Mouse (Mus musculus): ENCODE results near the gene Lrrc72. TPM values are rescaled to one million over a fixed set of nuclear protein-coding genes. Genes with fewer than 3 reads are reported as not detected.
A peak's percentile ranks its signal among the peaks of the same experiment; 100 is the strongest.

The Lrrc72 gene
- total RNA-seq (2017), result not detected in 2 replicates

DNA sequence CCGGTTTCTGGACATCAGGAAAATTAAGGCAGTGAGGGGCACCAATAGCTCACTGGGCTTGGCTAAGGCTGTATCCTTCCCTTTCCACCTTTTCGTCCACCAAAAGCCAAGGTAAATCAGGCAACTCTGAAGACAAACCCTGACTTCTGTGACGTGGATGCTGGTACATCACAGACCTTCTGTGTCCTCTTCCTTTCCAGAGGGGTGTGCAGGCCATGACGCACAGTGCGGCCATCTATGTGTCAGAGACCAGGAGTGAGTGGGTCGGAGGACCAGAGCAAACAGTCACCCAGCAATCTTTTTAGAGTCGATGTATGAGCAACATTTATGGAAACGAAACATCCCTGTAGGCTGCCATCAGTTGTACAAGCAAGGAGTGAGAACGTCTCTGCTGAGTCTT, at the start of gene Lrrc72:
Gene Lrrc72 (minus strand): TSS at position 101 of the 400 bp plus-strand sequence.
- no peak for ATAC-seq (replicated peaks in 1 of 2; ENCODE audit: insufficient read depth in 1 of 2, low FRiP score in 2 of 2, low TSS enrichment in 1 of 2, low read depth in 1 of 2, poor library complexity in 2 of 2, severe bottlenecking in 2 of 2)

DNA sequence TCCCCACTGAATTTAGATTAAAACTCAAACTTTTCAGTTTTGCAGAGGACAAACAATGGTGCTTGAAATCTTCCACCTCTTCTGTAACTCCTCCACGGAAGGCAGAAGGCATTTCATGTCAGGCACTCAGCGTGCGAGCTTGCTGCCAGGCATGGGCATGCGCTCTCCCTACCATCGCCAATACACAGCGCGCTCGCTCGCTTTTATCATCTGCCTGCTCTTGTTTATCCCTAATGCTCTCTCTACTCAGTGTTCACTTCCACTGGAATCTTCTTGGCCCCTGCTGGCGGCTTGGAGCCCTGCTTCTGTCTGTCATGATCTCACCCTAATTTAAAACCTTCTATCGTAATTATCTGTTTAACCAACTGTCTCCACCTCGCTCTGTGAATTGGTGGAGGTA, 49.1 kb upstream of the Lrrc72 start:
- ATAC-seq (replicated peaks in 1 of 2; ENCODE audit: insufficient read depth in 1 of 2, low FRiP score in 2 of 2, low TSS enrichment in 1 of 2, low read depth in 1 of 2, poor library complexity in 2 of 2, severe bottlenecking in 2 of 2), result no peak

DNA sequence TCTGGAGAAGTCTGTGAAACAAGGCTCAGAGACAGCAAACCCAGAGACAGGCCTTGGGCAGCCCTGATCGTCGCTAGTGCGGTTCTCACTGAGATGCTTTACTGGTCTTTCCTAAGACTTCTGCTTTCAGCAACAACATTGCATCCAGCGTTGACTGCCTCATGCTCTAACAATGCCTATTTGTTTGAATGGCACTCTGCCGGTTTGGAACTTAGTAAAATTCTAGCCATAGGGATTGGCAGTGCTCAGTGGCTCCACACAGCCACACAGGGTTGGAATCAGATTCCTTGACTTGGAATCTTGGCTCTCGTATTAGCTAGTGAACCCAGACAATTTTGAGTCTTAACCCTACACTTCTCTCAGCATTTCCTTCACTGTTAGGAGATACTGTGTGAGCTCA, 38.1 kb upstream of the Lrrc72 start:
- ATAC-seq (replicated peaks in 1 of 2; ENCODE audit: insufficient read depth in 1 of 2, low FRiP score in 2 of 2, low TSS enrichment in 1 of 2, low read depth in 1 of 2, poor library complexity in 2 of 2, severe bottlenecking in 2 of 2), result no peak

DNA sequence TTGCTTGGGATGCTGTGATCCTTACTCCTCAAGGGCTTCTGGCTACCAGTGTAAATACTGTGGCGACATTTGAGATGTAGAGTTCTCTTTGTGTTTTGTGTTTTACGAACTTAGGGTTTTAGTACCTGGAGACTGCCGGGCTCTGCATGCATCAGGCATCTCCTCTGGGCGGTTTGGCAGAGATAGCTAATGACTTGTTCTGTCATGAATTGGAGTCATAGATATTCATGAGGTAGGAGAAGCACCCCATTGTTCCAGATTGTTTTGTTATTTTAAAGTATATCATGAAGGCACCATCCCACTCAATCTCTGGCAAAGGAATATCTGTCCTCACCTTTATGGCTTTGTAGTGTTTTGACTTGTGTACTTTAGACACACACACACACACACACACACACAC, 37.3 kb upstream of the Lrrc72 start:
- no peak for ATAC-seq (replicated peaks in 1 of 2; ENCODE audit: insufficient read depth in 1 of 2, low FRiP score in 2 of 2, low TSS enrichment in 1 of 2, low read depth in 1 of 2, poor library complexity in 2 of 2, severe bottlenecking in 2 of 2)

DNA sequence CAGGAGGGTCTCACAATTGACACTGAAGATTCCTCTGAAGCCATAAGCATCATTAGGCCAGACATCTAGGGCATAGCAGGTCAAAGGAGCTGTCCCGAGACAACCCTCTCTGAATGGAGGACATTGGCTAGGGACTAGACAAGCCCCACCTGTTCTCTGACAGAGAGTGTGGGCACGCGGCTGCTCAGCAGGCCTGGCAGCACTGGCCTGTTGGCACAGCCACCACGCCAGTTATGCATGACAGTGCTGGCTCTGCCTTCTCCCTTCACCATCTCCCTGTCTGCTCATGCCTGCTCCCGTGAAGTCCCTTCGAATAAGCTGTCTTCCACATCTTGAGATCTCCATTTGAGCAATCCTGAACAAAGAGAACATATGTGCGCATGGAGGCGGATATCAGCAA, 36.4 kb upstream of the Lrrc72 start:
- no peak for ATAC-seq (replicated peaks in 1 of 2; ENCODE audit: insufficient read depth in 1 of 2, low FRiP score in 2 of 2, low TSS enrichment in 1 of 2, low read depth in 1 of 2, poor library complexity in 2 of 2, severe bottlenecking in 2 of 2)

DNA sequence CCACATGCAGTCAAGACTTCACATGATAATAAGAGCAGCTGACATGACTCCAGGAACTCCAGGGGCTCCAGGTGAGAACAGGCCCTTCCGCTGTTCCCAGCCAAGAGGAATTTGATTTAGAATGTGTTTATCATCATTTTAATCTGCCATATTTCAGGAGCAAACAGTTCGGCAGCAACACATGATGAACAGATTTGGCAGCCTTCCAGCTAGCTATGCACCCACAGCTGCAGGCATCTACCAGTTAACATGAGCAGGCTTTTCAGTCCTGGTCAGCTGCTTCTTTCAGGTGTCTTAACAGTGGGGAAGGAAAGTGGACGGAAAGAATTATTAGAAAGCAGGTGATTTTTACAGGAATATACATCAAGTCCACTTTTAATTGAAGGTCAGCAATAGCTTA, 21.6 kb upstream of the Lrrc72 start:
- ATAC-seq (replicated peaks in 1 of 2; ENCODE audit: insufficient read depth in 1 of 2, low FRiP score in 2 of 2, low TSS enrichment in 1 of 2, low read depth in 1 of 2, poor library complexity in 2 of 2, severe bottlenecking in 2 of 2), result no peak

DNA sequence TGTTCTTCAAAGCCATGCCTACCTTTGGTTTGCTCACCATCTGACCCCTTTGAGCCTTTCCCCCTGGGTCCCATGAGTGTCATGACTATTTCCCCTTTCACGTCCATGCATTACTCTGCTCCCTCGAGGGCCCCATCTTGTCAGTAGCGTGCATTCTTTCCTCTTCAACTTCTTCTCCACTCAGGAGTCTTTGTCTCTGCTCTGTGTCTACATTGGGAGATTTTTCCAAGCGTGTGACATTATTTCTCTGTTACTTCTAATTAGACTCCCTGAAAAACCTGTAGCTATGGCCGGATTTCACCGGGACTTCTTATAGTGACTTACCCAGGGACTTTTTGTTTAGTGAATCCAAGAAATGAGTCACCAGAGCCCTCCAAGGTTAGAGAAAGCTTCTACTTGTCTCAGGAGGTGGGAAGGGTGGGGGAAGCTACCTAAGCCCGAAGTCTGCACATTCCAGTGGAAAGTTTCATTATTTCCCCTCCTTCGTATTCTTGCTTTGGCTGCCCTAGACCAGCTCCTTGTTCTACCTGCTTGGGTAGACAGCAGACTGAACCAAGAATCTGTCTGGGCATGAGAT, 14.6 kb upstream of the Lrrc72 start:
- ATAC-seq (replicated peaks in 1 of 2; ENCODE audit: insufficient read depth in 1 of 2, low FRiP score in 2 of 2, low TSS enrichment in 1 of 2, low read depth in 1 of 2, poor library complexity in 2 of 2, severe bottlenecking in 2 of 2), result no peak

DNA sequence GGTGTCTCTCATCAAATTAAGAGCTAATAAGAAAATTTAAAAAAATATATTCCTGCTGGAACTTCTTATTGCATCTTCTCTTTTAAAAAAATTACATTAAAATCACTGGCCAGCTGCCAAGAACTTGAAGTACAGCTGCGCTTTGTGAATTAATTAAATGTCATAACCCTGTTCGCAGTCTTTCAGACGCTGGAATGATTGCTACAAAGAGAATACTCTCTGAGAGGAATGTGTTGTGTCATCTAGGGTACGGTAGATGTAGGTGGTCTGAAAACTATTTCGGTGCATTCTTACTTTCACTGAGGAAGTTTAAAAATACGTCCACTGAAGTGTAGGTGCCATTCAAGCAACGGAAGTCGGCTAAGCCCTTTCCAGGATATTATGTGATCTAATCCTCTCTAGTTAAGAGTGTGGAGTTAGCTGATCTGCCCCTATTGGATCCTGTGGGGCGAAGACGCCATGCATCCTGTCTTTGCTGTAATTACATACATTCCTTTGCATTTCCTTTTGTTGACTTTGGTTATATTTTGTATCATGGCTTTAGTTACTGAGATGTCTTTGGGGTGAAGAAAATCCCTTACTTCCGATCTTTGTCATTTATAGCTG, 9.0 kb upstream of the Lrrc72 start:
- no peak for ATAC-seq (replicated peaks in 1 of 2; ENCODE audit: insufficient read depth in 1 of 2, low FRiP score in 2 of 2, low TSS enrichment in 1 of 2, low read depth in 1 of 2, poor library complexity in 2 of 2, severe bottlenecking in 2 of 2)

DNA sequence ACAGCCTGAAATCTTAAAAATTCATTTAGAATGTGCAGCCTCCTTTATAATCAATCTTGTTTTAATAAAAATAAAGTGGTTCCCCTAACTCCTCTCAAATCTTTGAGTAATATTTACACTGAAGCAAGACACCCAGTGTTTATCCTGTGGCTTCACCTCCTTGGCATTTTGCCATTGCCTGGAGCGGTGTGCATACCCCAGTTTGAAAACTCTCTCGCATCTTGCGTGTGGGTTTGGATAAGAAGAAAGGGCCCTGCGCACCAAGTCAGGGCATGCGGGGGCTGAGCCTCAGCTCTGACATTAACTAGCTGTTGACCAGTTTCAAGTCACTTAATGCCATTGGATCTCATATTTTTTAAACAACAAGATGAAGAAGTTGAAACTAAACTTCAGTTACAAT, 2.2 kb upstream of the Lrrc72 start:
- no peak for ATAC-seq (replicated peaks in 1 of 2; ENCODE audit: insufficient read depth in 1 of 2, low FRiP score in 2 of 2, low TSS enrichment in 1 of 2, low read depth in 1 of 2, poor library complexity in 2 of 2, severe bottlenecking in 2 of 2)

DNA sequence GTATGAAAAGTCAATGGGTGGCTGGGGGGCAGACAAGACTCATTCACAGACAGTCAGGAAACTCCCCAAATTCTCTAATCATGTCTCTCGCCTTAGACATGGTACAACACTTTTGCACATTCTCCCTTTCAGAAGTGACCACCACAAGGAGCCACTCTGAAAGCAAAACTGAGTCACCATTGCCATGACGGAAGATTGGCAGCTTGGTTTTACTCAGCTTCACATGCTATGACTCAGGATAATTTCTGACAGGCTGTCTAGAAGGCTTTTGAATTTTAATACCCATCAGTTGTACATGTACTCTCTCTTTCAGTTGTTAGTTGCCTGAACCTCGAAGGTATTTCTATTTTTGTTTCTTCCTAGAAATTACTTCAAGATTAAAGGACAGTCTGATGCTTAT, 12.0 kb downstream of the Lrrc72 start:
- no peak for ATAC-seq (replicated peaks in 1 of 2; ENCODE audit: insufficient read depth in 1 of 2, low FRiP score in 2 of 2, low TSS enrichment in 1 of 2, low read depth in 1 of 2, poor library complexity in 2 of 2, severe bottlenecking in 2 of 2)

DNA sequence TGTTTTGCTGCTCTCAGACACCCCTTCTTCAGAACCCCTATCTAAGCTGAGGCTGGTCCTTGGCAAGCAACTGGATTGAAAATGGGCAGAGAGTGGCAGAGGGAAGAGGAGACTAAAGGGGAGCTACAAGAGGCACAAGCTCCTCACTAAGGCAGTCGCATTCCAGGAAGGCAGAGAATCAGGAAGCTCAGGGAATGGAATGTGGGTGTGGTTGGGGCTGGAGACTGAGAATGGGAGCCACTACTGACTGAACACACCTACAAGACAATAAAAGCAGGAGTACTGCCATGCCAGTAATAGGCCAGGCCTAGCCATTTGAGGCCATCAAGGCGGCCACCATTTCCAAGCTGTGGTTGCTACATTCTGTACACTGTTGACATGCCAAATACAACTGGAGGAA, 21.8 kb downstream of the Lrrc72 start:
- ATAC-seq (replicated peaks in 1 of 2; ENCODE audit: insufficient read depth in 1 of 2, low FRiP score in 2 of 2, low TSS enrichment in 1 of 2, low read depth in 1 of 2, poor library complexity in 2 of 2, severe bottlenecking in 2 of 2), result no peak

DNA sequence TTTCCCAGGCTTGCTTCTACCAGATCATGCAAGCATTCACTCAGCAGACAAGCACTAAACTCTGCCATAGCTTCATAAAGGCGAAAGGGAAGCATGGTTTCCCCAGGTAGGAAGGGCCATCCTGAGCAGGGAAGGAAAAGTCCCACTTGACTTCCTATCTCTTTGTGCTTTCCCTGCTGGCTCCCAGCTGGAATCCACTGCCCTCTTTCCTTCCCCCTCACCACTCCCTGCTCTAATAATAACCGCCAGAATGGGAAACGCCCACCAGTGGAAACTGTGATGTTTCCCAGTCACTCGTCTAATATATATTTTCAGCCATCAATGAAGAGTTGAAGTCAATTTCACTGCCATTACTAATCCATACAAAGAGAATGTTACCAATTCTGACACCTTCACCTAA, 28.8 kb downstream of the Lrrc72 start:
- no peak for ATAC-seq (replicated peaks in 1 of 2; ENCODE audit: insufficient read depth in 1 of 2, low FRiP score in 2 of 2, low TSS enrichment in 1 of 2, low read depth in 1 of 2, poor library complexity in 2 of 2, severe bottlenecking in 2 of 2)

DNA sequence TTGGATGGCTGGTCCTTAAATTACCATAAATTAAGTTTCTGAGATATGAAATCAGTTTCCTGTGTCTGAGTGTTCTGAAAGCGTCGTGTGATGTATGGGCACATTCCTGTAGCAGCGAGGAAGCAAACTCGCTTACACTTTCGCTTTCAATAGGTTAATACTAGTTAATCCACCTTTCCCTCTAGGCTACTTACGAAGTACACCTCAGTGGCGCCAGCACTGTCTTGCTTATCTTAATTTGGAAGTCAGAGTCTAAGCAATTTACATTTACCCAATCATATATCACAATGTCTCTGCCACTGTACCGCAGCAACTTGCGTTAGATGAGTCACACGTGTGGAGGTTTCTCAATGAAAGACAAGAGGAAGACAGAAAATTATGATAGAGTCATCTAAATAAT, 36.3 kb downstream of the Lrrc72 start:
- ATAC-seq (replicated peaks in 1 of 2; ENCODE audit: insufficient read depth in 1 of 2, low FRiP score in 2 of 2, low TSS enrichment in 1 of 2, low read depth in 1 of 2, poor library complexity in 2 of 2, severe bottlenecking in 2 of 2), result peak; percentile 48 to 52; a peak in 2 of 4 replicates

DNA sequence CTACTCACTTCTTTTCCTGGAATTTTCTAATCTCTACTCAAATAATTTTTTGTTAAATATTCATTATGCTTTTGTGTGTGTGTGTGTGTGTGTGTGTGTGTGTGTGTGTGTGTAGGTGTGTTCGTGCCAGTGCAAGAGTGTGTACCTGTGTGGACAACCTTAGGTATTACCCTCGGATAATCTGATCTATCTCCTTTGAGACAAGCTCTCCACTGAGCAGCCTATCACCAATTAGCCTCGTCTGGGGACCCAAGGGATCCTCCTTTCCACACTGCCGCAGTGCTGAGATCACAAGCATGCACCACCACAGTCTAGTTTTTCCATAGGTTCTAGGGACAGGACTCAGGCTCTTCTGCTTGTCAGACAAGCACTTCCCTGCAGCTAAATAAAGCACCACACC, 37.0 kb downstream of the Lrrc72 start:
- ATAC-seq (replicated peaks in 1 of 2; ENCODE audit: insufficient read depth in 1 of 2, low FRiP score in 2 of 2, low TSS enrichment in 1 of 2, low read depth in 1 of 2, poor library complexity in 2 of 2, severe bottlenecking in 2 of 2), result no peak

DNA sequence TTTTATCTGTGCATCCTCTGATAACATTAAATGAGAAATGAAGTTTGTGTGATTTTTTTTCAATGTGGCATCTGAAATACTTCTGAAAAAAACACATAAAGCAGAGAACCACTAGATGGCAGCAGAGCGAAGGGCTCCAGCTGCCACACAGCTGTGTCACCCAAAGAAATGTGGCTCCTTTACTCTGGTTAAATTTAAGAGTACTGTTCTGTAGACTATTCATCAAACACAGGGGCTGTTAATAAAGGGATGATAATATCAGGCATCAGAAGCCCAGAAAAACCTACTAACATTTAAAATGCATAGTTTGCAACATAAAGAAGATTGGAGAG, 38.1 kb downstream of the Lrrc72 start:
- ATAC-seq (replicated peaks in 1 of 2; ENCODE audit: insufficient read depth in 1 of 2, low FRiP score in 2 of 2, low TSS enrichment in 1 of 2, low read depth in 1 of 2, poor library complexity in 2 of 2, severe bottlenecking in 2 of 2), result peak; percentile 66 to 68; a peak in 3 of 4 replicates

DNA sequence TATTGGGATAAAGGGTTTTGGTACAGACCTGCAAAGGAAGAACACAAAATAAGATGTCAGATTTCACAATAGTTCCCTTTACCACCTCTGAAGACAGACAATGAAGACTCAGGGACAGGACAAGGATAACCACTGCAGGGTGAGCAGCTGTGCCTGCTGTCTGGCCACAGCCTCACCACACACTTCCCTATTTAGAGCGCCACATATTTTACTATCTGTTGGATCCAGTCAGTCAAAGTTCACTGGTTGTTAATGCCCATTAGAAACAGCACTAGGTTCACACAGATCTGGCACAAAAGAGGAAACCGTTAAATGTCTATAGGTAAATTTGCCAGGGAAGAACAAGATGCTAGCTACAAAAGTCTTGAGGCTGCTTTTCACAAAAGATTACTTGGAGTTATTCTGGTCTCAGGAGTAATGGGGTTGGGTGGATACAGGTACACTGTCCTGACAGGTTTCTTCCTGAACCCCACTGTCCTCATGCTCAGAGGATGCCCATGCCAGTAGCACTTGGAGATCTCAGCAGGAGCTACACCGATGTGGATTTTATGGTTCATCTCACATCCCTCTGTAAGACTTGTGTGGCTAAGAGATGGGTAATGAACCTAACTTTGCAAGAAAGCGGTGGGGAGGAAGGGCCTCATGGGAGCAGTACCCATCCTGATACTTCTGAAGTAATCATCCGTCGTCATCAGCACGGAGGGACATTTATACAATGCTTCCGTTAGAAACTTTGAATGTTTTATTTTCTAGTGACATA, 38.6 kb downstream of the Lrrc72 start:
- ATAC-seq (replicated peaks in 1 of 2; ENCODE audit: insufficient read depth in 1 of 2, low FRiP score in 2 of 2, low TSS enrichment in 1 of 2, low read depth in 1 of 2, poor library complexity in 2 of 2, severe bottlenecking in 2 of 2), result peak; percentile 86 to 90

DNA sequence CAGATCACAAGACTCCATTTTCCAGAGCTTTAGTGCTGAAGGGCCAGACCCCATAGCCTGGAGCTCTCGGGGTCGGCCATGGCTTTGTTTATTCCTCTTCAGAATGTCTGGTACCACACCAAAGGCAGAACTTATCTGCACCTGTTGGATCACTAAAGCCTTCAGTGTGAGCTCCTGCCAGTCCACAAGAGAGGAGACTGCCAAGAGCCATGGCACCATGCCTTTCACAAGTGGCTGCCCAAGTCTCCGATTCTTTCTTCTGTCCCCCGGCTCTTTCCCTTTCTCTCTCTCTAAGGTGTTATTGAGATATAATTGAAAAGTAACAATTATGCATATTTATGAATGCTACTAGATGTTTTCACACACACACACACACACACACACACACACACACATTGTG, 43.1 kb downstream of the Lrrc72 start:
- ATAC-seq (replicated peaks in 1 of 2; ENCODE audit: insufficient read depth in 1 of 2, low FRiP score in 2 of 2, low TSS enrichment in 1 of 2, low read depth in 1 of 2, poor library complexity in 2 of 2, severe bottlenecking in 2 of 2), result no peak

DNA sequence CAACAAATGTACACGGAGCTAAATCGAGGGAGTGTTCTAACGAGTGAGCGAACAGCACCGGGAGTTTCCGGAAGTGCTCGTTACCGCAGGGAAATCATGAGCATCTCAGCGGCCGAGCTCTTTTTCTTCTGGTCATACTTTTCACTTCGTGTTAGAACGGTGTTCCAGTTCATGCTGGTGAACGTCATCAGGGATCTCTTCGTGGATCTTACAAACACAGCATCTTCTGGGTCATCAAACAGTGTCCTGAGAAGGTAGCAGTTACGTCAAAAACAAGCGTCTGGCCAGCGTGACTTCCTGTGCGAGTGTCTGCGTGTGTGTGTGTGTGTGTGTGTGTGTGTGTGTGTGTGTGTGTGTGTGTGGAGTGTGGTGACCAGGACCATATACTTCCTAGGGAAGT, 44.7 kb downstream of the Lrrc72 start:
- ATAC-seq (replicated peaks in 1 of 2; ENCODE audit: insufficient read depth in 1 of 2, low FRiP score in 2 of 2, low TSS enrichment in 1 of 2, low read depth in 1 of 2, poor library complexity in 2 of 2, severe bottlenecking in 2 of 2), result no peak

DNA sequence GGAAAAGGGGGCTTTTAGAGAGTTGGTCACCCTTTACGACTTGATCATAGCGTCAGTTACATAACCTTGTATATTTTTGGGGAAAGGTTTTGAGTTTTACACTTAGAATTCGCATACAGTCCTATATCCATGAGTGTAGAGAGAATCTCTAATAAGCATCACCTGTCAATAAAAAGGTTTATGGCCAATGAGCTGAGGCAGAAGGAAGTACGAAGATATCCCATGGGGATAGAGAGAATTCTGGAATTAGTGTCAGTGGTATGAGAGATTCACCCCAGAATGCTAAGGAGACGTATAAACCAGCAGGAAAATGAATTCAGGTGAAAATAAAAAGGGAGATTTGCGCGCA, 45.4 kb downstream of the Lrrc72 start:
- ATAC-seq (replicated peaks in 1 of 2; ENCODE audit: insufficient read depth in 1 of 2, low FRiP score in 2 of 2, low TSS enrichment in 1 of 2, low read depth in 1 of 2, poor library complexity in 2 of 2, severe bottlenecking in 2 of 2), result no peak
